Mouse (Mus musculus) neural tube, embryonic 12.5 days (tissue): ENCODE results near the gene Olfr1249. TPM values are rescaled to one million over a fixed set of nuclear protein-coding genes. Genes with fewer than 3 reads are reported as not detected.
"Not testable (repeated sequence)": the region's sequence is repeated elsewhere in the genome, so short reads cannot be mapped to it uniquely, and the experiment has no call there.

Experiments
- ATAC-seq: fragments of 200-750 bp; cut with Nextera tagmentation; 2 replicates; pipeline ENCODE4 v1.8.0; 2017; ENCODE audit warnings: low read depth, mild to moderate bottlenecking, moderate TSS enrichment, moderate library complexity; ENCODE audit not compliant: low FRiP score
- H3K27ac ChIP-seq: fragments of 300-500 bp; sonication (generic); 2 replicates; pipeline ENCODE4 v1.5.1; 2016
- H3K27me3 ChIP-seq: fragments of 300-500 bp; sonication (generic); replicated peaks from 2 replicates; pipeline ENCODE4 v1.6.1; 2016; ENCODE audit warnings: mild to moderate bottlenecking
- H3K36me3 ChIP-seq: fragments of 300-500 bp; sonication (generic); 2 replicates; pipeline ENCODE4 v1.6.1; 2016; ENCODE audit warnings: mild to moderate bottlenecking
- H3K4me1 ChIP-seq: fragments of 300-500 bp; sonication (generic); 2 replicates; pipeline ENCODE4 v1.6.1; 2016
- H3K4me2 ChIP-seq: fragments of 300-500 bp; sonication (generic); replicated peaks from 2 replicates; pipeline ENCODE4 v1.6.1; 2016; ENCODE audit warnings: mild to moderate bottlenecking
- H3K4me3 ChIP-seq: fragments of 300-500 bp; sonication (generic); 2 replicates; pipeline ENCODE4 v1.5.1; 2016
- H3K9ac ChIP-seq: fragments of 300-500 bp; sonication (generic); 2 replicates; pipeline ENCODE4 v1.6.1; 2016; ENCODE audit warnings: mild to moderate bottlenecking
- H3K9me3 ChIP-seq: fragments of 300-500 bp; sonication (generic); 2 replicates; pipeline ENCODE4 v1.6.1; 2016; ENCODE audit warnings: mild to moderate bottlenecking
- WGBS: fragments of 180-500 bp; shearing (Covaris S2); methylation state at CpG from one replicate; pipeline ENCODE4 v1.1.7; 2016; 5-methylcytosine and 5-hydroxymethylcytosine counted together
- polyA plus RNA-seq: library from polyadenylated mRNA; unstranded; fragments of >200 nt; fragmentation: Nextera tagmentation; extraction: Ambion mirVana; gene quantifications from 2 replicates; pipeline ENCODE4 v1.2.1, GENCODE M21; 2016

Olfr1249 gene
- polyA plus RNA-seq: not detected in 2 replicates

DNA sequence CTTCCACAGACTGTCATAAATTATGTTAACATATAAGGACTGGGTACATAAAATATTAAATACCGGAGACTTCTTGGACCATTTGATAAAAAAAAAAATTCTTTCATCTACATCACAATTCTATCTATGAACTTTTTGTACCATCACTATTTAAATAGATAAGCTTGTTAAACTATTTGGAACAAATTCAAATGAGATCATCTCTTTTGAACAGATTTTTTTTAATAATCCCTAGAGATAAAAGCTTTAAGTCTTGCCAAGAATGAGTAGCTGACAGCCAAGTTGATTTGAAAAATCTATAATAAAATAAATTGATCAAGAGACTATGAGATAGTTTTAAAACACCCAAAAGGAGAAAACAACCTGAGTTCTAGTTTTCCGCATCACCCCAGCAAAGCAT, at the start of gene Olfr1249:
Gene Olfr1249, minus strand, starts transcription at position 101 of the 400 bp plus-strand sequence.
- Histone ChIP-seq H3K27ac (no peak within 1 kb of the TSS), H3K9ac (no peak within 1 kb of the TSS), H3K4me3 (no peak within 1 kb of the TSS), H3K4me2 (no peak within 1 kb of the TSS), H3K27me3 (no peaks in the 10 kb centered on the region), H3K36me3 (no peaks in the 10 kb centered on the region), H3K9me3 (no peaks in the 10 kb centered on the region), H3K4me1 (no peaks in the 10 kb centered on the region)
- no peak for ATAC-seq
- 95% methylated on average over 2 of the region's 2 CpGs for WGBS

DNA sequence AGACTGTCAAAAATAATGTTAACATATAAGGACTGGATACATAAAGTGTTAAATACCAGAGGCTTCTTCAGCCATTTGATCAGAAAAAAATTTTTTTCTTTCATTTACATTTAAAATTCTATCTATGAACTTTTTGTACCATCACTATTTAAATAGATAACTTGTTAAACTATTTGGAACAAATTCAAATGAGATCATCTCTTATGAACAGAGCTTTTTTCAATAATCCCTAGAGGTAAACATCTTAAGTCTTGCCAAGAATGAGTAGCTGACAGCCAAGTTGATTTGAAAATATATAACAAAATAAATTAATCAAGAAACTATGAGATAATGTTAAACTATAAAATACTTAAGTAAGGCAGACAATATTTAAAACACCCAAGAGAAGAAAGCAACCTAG, 37.1 kb upstream of the Olfr1249 start, which contains the start of gene Olfr1251:
Gene Olfr1251, minus strand, starts transcription at position 101 of the 400 bp plus-strand sequence.
- no peak for ATAC-seq
- no peaks in the 10 kb centered on the region for H3K4me1 ChIP-seq
- H3K27me3 ChIP-seq: no peaks in the 10 kb centered on the region
- H3K36me3 ChIP-seq: no peaks in the 10 kb centered on the region
- H3K27ac ChIP-seq: no peak within 1 kb of the TSS
- no peaks in the 10 kb centered on the region for H3K9me3 ChIP-seq
- no peak within 1 kb of the TSS for H3K4me2 ChIP-seq
- no peak within 1 kb of the TSS for H3K4me3 ChIP-seq
- no peak within 1 kb of the TSS for H3K9ac ChIP-seq

DNA sequence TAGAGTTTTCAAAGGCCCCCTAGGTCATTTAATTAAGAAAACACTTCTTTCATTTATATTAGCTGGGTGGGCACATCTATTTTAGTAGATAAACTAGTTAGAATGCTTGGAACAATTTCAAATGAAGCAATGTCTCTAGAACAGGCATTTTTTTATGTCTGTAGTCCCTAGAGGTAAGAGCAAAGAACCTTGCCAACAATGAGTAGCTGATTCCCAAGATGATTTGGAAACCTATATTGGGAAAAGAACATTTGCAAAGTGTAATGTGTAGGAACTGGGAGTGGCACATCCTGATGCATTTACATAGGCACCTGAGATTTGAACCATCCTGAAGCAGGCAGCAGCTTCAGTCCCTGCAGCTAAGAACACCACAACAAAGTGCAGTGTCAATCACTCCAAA, 26.6 kb upstream of the Olfr1249 start, which contains the start of gene Olfr1250:
Gene Olfr1250, minus strand, starts transcription at position 101 of the 400 bp plus-strand sequence.
- no peak within 1 kb of the TSS for H3K4me3 ChIP-seq
- no peaks in the 10 kb centered on the region for H3K27me3 ChIP-seq
- H3K9me3 ChIP-seq: no peaks in the 10 kb centered on the region
- no peak within 1 kb of the TSS for H3K9ac ChIP-seq
- no peak within 1 kb of the TSS for H3K4me2 ChIP-seq
- H3K27ac ChIP-seq: no peak within 1 kb of the TSS
- no peaks in the 10 kb centered on the region for H3K4me1 ChIP-seq
- H3K36me3 ChIP-seq: no peaks in the 10 kb centered on the region
- no peak for ATAC-seq

DNA sequence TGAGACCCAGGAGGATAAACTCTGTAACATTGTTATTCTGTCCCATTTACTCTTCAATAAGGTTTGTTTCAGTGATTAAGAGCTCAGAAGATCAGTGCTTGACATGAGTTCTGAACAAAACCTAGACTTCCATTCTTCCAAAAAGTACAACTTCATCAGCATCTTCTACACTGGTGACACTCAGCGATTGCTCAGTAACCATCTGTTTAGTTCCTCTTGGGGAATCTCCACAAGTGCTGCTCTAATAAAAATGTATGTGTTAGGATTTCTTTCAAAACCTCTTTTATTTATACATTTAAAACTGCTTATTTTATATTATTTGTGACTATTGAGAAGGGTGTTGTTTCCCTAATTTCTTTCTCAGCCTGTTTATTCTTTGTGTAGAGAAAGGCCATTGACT, 16.6 kb downstream of the Olfr1249 start, which contains the start of gene Olfr1248:
Gene Olfr1248, minus strand, starts transcription at position 101 of the 400 bp plus-strand sequence.
- H3K27me3 ChIP-seq, H3K36me3 ChIP-seq, H3K9ac ChIP-seq, H3K4me2 ChIP-seq, H3K4me3 ChIP-seq, ATAC-seq, H3K9me3 ChIP-seq, H3K4me1 ChIP-seq, H3K27ac ChIP-seq: not testable (repeated sequence)
- WGBS: 92% methylated on average over 1 of the region's 1 CpGs

DNA sequence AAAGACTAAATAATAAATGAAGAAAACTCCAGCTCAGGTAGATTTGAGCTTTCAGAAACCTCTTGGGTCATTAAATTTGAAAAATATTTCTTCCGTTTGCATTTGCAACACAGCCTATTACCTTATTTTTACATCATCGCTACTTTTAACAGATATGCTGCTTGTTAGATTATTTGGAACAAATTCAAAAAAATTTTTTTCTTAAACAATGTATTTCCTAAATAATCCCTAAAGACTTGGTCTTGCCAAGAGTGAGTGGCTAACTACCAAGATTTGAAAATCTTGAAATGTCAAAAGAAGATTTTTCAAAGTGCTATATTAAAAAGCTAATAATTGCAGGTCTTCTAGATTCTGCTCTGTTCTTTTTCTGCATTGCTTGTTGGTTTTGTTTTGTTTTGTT, 20.8 kb downstream of the Olfr1249 start, which contains the start of gene Olfr1247:
Gene Olfr1247, minus strand, starts transcription at position 101 of the 400 bp plus-strand sequence.
- Histone ChIP-seq H3K4me1 (no peaks in the 10 kb centered on the region), H3K36me3 (no peaks in the 10 kb centered on the region), H3K4me3 (no peak within 1 kb of the TSS), H3K27me3 (no peaks in the 10 kb centered on the region), H3K9ac (no peak within 1 kb of the TSS), H3K4me2 (no peak within 1 kb of the TSS), H3K9me3 (no peaks in the 10 kb centered on the region), H3K27ac (no peak within 1 kb of the TSS)
- WGBS: 94% methylated on average over 2 of the region's 2 CpGs
- no peak for ATAC-seq

DNA sequence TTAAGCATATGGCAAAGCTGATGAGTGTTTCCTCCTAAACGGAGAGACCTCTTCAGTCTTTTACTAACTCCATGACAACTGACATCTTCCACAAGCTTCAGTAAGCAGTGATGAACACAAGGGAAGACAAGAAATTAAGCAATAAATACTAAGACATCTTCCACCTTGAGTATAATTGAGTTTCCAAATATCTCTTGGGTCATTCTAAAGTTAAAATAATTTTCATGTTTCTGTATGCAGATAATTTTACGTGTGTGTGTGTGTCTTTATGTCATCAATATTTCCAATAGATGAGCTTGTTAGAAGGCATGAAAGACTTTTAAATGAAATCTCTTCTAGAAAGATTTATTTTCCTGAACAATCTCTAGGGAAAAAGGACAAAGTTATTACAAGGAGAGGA, 41.7 kb downstream of the Olfr1249 start, which contains the start of gene Olfr1246:
Gene Olfr1246, minus strand, starts transcription at position 101 of the 400 bp plus-strand sequence.
- H3K9me3 ChIP-seq: no peaks in the 10 kb centered on the region
- no peak within 1 kb of the TSS for H3K4me2 ChIP-seq
- no peak within 1 kb of the TSS for H3K9ac ChIP-seq
- no peak for ATAC-seq
- H3K4me1 ChIP-seq: no peaks in the 10 kb centered on the region
- H3K4me3 ChIP-seq: no peak within 1 kb of the TSS
- 84% methylated on average over 2 of the region's 2 CpGs for WGBS
- H3K36me3 ChIP-seq: no peaks in the 10 kb centered on the region
- no peak within 1 kb of the TSS for H3K27ac ChIP-seq
- no peaks in the 10 kb centered on the region for H3K27me3 ChIP-seq

Other genes with a start within 250 kb of the Olfr1249 start
- gene Olfr1238, start 225.3 kb downstream of the Olfr1249 start, polyA plus RNA-seq: not detected in 2 replicates
- gene Olfr1239, start 214.6 kb downstream of the Olfr1249 start, polyA plus RNA-seq: not detected in 2 replicates
- not detected in 2 replicates for gene Olfr1240, start 192.0 kb downstream of the Olfr1249 start, polyA plus RNA-seq
- not detected in 2 replicates for gene Olfr1241, start 147.9 kb downstream of the Olfr1249 start, polyA plus RNA-seq
- gene Olfr1242, start 136.6 kb downstream of the Olfr1249 start, polyA plus RNA-seq: not detected in 2 replicates
- not detected in 2 replicates for gene Olfr1243, start 103.5 kb downstream of the Olfr1249 start, polyA plus RNA-seq
- gene Olfr1245, start 56.5 kb downstream of the Olfr1249 start, polyA plus RNA-seq: not detected in 2 replicates
- not detected in 2 replicates for gene Olfr1246, start 41.8 kb downstream of the Olfr1249 start, polyA plus RNA-seq
- gene Olfr1247, start 20.9 kb downstream of the Olfr1249 start, polyA plus RNA-seq: not detected in 2 replicates
- not detected in 2 replicates for gene Olfr1248, start 16.7 kb downstream of the Olfr1249 start, polyA plus RNA-seq
- not detected in 2 replicates for gene Olfr1250, start 26.5 kb upstream of the Olfr1249 start, polyA plus RNA-seq
- gene Olfr1251, start 37.0 kb upstream of the Olfr1249 start, polyA plus RNA-seq: not detected in 2 replicates
- gene Olfr1252, start 90.0 kb upstream of the Olfr1249 start, polyA plus RNA-seq: not detected in 2 replicates
- not detected in 2 replicates for gene Olfr1253, start 122.1 kb upstream of the Olfr1249 start, polyA plus RNA-seq
- not detected in 2 replicates for gene Olfr1254, start 158.6 kb upstream of the Olfr1249 start, polyA plus RNA-seq
- gene Olfr1255, start 177.1 kb upstream of the Olfr1249 start, polyA plus RNA-seq: not detected in 2 replicates
- not detected in 2 replicates for gene Olfr1256, start 206.6 kb upstream of the Olfr1249 start, polyA plus RNA-seq
- not detected in 2 replicates for gene Olfr48, start 213.2 kb upstream of the Olfr1249 start, polyA plus RNA-seq
- not detected in 2 replicates for gene Olfr1257, start 243.5 kb upstream of the Olfr1249 start, polyA plus RNA-seq